Mouse (Mus musculus) G1E (cell line): Measurements from ENCODE around the gene Foxred2. TPM values are rescaled to one million over a fixed set of nuclear protein-coding genes. Genes with fewer than 3 reads are reported as not detected.

ENCODE experiments used
- ATAC-seq: 2 replicates; pipeline ENCODE4 v1.8.0; 2016; ENCODE audit warnings: mild to moderate bottlenecking; ENCODE audit not compliant: insufficient number of reproducible peaks, poor library complexity, low FRiP score, severe bottlenecking; ENCODE audit errors: extremely low read depth
- DNase-seq: peaks from one replicate; pipeline ENCODE4 v3.0.0; 2012; ENCODE audit warnings: low spot score
- H3K27me3 ChIP-seq: 2 replicates; pipeline ENCODE4 v1.6.1; 2012; ENCODE audit warnings: mild to moderate bottlenecking, low read length, inconsistent platforms; ENCODE audit not compliant: insufficient read depth
- H3K36me3 ChIP-seq: replicated peaks from 2 replicates; pipeline ENCODE3; 2012; ENCODE audit warnings: mild to moderate bottlenecking, inconsistent platforms
- H3K4me1 ChIP-seq: 2 replicates; pipeline ENCODE4 v1.6.1; 2012; ENCODE audit warnings: low read depth, low read length, inconsistent platforms, mixed read lengths; ENCODE audit not compliant: insufficient read depth
- H3K4me3 ChIP-seq: 2 replicates; pipeline ENCODE4 v1.5.1; 2012; ENCODE audit warnings: low read depth, mild to moderate bottlenecking, inconsistent platforms, low read length, moderate library complexity, mixed read lengths
- H3K9me3 ChIP-seq: replicated peaks from 2 replicates; pipeline ENCODE4 v1.6.1; 2012; ENCODE audit warnings: inconsistent platforms
- CTCF ChIP-seq: IDR thresholded peaks from 2 replicates; pipeline ENCODE4 v1.5.1; 2012; ENCODE audit warnings: low read depth, low read length, inconsistent platforms, mixed read lengths
- GATA1 ChIP-seq: IDR thresholded peaks from 2 replicates; pipeline ENCODE4 v1.6.1; 2012; ENCODE audit warnings: borderline replicate concordance, low read length, inconsistent platforms, mixed read lengths
- GATA2 ChIP-seq: IDR thresholded peaks from 2 replicates; pipeline ENCODE4 v1.6.1; 2012; ENCODE audit warnings: low read depth, low read length, inconsistent platforms, borderline replicate concordance
- POLR2AphosphoS5 ChIP-seq: IDR thresholded peaks from 2 replicates; pipeline ENCODE4 v1.6.1; 2012; ENCODE audit warnings: low read depth, low read length, inconsistent platforms; ENCODE audit not compliant: insufficient replicate concordance
- TAL1 ChIP-seq: conservative IDR thresholded peaks from 2 replicates; pipeline ENCODE4 v1.6.1; 2012; ENCODE audit warnings: low read depth, low read length, inconsistent platforms, mixed read lengths
- polyA plus RNA-seq: library from polyadenylated mRNA; stranded (reverse); fragments of >175 nt; gene quantifications from 2 replicates; pipeline ENCODE4 v1.2.3, GENCODE M21; 2012
- total RNA-seq, 2 experiments: library from RNA; stranded (forward) in 1 of 2; stranded (reverse) in 1 of 2; fragments of 200-1000 nt in 1 of 2; fragments of >200 nt in 1 of 2; fragmentation: Nextera tagmentation in 1 of 2; gene quantifications; 2 replicates each; pipeline ENCODE4 v1.2.3; 2014 to 2017

Foxred2 gene
- total and polyA plus RNA-seq, 3 experiments, result 0.02 to 0.27 TPM; not detected in 1

DNA sequence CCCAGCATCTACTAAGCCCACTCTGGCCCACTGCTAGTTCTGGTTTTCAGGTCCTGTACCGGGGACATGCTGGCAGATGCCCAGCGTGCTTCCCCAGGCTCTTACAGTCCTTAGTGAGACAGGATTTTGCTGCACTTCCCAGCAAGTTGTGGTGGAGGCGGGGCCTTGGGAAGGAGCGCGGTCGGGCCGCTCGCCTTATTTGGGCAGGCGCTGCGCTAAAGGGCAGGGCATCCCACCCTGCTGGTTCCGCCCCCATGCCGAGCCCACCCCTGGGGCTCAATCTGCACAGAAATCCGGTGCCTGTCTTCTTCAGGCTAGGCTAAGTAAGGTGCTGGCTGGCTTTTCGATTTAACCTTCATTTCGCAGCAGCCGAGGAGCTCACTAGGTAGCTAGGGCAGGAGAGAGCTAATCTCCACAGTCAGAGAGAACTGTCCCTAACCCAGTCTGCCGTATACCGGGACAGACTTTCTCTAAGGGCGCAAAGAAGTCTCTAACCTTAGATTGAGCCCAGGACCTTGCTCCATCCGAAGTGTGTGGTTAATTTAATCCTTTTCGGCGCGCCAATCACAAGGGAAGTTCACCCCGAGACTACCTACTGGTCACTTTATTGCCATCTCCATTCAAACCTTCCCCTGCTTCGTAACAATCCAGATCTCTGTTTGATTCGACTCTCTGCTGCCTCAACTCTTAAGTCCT, 51.1 kb downstream of the Foxred2 start:
- peaks cover 57% of the 10 kb centered on the region for H3K27me3 ChIP-seq
- no peaks in the 10 kb centered on the region for H3K9me3 ChIP-seq
- peaks cover 40% of the 10 kb centered on the region for H3K4me1 ChIP-seq
- ATAC-seq, result no peak
- DNase-seq, result no peak
- H3K4me3 ChIP-seq, result peak overlapping the region; percentile 50; the same call in 1 of the 2 replicates
- no peak for TF ChIP-seq CTCF
- no peak for TF ChIP-seq TAL1
- TF ChIP-seq POLR2AphosphoS5, result no peak
- TF ChIP-seq GATA2, result no peak
- no peaks in the 10 kb centered on the region for H3K36me3 ChIP-seq

DNA sequence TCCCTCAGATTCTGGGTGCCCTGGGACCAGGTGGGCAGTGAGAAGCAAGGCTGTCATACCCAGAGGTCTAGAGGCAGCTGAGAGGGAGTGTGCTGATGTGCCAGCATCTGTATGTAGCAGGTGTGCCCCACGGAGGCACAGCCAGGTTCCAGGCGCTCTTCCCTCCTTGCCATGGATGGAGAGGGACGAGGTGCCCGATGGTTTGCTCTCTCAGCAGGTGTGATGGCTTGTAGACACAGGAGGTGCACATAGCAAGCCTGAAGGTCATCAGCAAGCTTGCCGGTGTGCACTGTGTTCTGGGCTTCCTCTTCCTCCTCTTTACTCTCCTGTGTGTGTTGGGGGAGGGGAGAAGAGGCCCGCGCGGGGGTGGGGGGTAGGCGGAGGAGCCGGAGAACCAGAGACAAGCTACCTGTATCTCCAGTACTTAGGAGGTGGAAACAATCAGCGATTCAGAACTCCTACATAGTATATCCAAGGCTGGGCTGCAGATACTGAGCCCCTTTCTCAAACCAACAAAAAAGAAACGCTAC, 52.1 kb downstream of the Foxred2 start:
- Histone ChIP-seq H3K4me3 (peak overlapping the region; percentile 63; the same call in 1 of the 2 replicates), H3K9me3 (no peaks in the 10 kb centered on the region), H3K4me1 (peaks cover 40% of the 10 kb centered on the region), H3K36me3 (no peaks in the 10 kb centered on the region), H3K27me3 (peaks cover 53% of the 10 kb centered on the region)
- DNase-seq (no peak), ATAC-seq (no peak)
- TF ChIP-seq GATA2, result no peak
- no peak for TF ChIP-seq GATA1
- TF ChIP-seq CTCF, result no peak
- no peak for TF ChIP-seq TAL1
- no peak for TF ChIP-seq POLR2AphosphoS5

DNA sequence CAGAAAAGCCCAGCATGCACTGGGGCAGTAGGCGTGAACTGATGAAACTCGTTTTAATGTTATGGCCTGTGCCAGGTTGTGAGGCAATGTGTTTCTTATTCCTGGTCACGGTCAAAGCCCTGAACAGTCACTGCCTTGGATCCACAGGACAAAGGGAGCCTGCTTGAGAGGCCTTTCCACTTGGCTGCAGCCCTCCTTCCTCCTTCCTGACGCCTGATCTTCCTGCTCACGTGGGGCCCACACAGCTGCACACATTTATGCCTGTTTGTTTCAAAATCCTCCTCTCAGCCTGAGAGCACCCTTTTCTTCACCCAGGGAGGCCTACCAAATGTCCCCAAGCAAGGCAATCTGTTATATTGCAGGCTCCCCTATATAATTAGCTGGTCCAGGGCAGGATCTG, 53.3 kb downstream of the Foxred2 start:
- Histone ChIP-seq H3K27me3 (peaks cover 48% of the 10 kb centered on the region), H3K4me1 (peaks cover 40% of the 10 kb centered on the region), H3K9me3 (no peaks in the 10 kb centered on the region), H3K36me3 (no peaks in the 10 kb centered on the region), H3K4me3 (no peak overlapping the region)
- no peak for ATAC-seq
- no peak for DNase-seq
- TF ChIP-seq POLR2AphosphoS5 (no peak), GATA1 (no peak), TAL1 (no peak), GATA2 (no peak), CTCF (no peak)

DNA sequence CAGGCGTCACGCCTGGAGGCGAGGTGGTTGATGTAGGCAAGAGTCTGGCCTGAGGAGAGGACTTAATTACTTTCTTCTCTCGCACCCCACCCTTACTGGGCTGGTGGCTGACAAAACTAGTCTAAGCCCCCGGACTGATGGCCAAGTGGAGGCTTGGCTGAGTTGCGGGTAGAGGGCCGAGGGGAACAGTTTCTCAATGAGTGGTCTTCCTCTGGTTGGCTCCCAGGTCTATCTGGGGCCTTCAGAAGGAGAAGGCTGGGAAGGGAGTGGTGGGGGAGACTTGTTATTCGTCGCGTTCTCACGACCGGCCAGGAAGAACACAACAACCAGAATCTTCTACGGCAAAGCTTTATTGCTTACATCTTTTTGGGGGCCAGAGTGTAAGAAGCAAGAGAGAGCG, 61.6 kb downstream of the Foxred2 start:
- no peak for TF ChIP-seq POLR2AphosphoS5
- no peak for TF ChIP-seq CTCF
- TF ChIP-seq GATA1, result no peak
- no peak for TF ChIP-seq GATA2
- no peak for TF ChIP-seq TAL1
- Histone ChIP-seq H3K36me3 (no peaks in the 10 kb centered on the region), H3K27me3 (peaks cover 43% of the 10 kb centered on the region), H3K4me1 (peaks cover 8% of the 10 kb centered on the region), H3K4me3 (no peak overlapping the region), H3K9me3 (no peaks in the 10 kb centered on the region)
- no peak for ATAC-seq
- DNase-seq, result no peak

DNA sequence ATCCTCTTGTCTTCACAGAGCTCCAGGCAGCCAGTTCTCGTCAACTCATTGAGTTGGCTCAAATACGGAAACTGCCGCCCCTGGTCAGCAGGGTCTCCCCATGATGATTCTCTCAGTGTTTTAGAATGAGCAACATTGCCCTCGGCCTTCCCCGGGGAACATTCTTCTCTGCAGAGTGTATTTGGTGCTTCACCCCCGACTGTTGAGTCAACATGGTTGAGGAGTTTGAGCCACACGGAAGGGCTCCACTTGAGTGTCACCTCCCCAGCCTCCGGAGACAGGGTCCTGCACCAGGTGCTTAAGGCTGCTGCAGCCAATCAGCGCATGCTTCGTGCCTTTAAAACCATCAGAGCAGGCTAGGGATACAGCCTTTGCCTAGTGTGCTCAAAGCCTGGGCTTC, 63.2 kb downstream of the Foxred2 start:
- DNase-seq (no peak), ATAC-seq (no peak)
- Histone ChIP-seq H3K4me3 (no peak overlapping the region), H3K36me3 (no peaks in the 10 kb centered on the region), H3K4me1 (peaks cover 22% of the 10 kb centered on the region), H3K9me3 (no peaks in the 10 kb centered on the region), H3K27me3 (peaks cover 56% of the 10 kb centered on the region)
- no peak for TF ChIP-seq CTCF
- TF ChIP-seq GATA2, result no peak
- no peak for TF ChIP-seq POLR2AphosphoS5
- no peak for TF ChIP-seq TAL1
- TF ChIP-seq GATA1, result no peak

DNA sequence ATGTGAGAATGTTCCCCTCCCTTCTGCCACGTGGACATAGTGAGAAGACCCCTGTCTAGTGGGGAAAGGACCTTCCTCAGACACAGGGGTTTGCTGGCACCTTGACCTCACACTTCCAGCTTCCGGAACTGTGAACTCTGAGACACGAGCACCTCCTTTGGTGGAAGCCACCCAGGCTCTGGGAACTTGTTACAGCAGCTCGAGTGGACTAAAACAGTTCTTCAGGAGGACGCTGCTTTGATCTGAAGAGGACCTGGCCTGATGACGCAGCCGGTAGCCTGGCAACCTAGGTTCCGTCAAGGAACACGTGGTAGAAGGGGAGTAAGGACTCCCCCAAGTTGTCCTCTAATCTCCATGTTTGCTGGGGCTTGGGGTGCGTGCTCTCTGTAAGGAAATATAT, 64.1 kb downstream of the Foxred2 start:
- DNase-seq (no peak), ATAC-seq (no peak)
- peaks cover 30% of the 10 kb centered on the region for H3K4me1 ChIP-seq
- no peaks in the 10 kb centered on the region for H3K9me3 ChIP-seq
- peaks cover 58% of the 10 kb centered on the region for H3K27me3 ChIP-seq
- no peaks in the 10 kb centered on the region for H3K36me3 ChIP-seq
- H3K4me3 ChIP-seq, result no peak overlapping the region
- TF ChIP-seq TAL1 (no peak), GATA1 (no peak), GATA2 (no peak), CTCF (no peak), POLR2AphosphoS5 (no peak)
